Mouse (Mus musculus) cortical plate, adult 2 months (tissue): ENCODE measurements around the gene Maip1.

ENCODE experiments used
- CTCF ChIP-seq: fragments of 200-500 bp; IDR thresholded peaks from 2 replicates; pipeline ENCODE4 v1.5.1; 2011; ENCODE audit warnings: mild to moderate bottlenecking, control low read depth, low read length; ENCODE audit not compliant: insufficient read depth; ENCODE audit errors: extremely low read depth
- POLR2A ChIP-seq: fragments of 200-500 bp; IDR thresholded peaks from 2 replicates; pipeline ENCODE4 v1.6.1; 2011; ENCODE audit warnings: mild to moderate bottlenecking, low read length, control low read depth; ENCODE audit not compliant: insufficient read depth; ENCODE audit errors: extremely low read depth

DNA sequence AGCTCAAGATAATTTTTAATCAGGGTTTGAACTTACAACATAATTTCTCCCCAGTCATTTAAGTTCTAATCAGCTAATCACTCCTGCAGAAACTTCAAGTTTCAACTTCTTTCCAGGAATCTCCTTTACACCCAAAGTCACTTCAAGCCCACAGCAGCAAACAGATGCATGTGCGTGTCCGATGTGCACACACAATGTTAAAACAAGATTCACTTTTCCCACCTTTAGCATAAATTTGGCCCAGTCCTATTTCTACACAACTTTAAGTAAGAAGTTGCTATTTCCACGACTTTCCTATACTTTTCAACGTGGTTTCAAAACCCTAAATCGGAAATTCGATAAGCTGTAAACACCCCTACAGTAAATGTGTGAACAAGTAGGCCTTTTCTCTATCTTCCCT lies 29.3 kb upstream of the Maip1 start:
- TF ChIP-seq POLR2A (no peak), CTCF (no peak)
